Mouse (Mus musculus) cerebellum, adult 9-11 months (tissue): ENCODE measurements around the gene Slc5a4a.

Source experiments
- DNase-seq: peaks from one replicate; pipeline ENCODE4 v3.0.0; 2022

Slc5a4a gene

DNA sequence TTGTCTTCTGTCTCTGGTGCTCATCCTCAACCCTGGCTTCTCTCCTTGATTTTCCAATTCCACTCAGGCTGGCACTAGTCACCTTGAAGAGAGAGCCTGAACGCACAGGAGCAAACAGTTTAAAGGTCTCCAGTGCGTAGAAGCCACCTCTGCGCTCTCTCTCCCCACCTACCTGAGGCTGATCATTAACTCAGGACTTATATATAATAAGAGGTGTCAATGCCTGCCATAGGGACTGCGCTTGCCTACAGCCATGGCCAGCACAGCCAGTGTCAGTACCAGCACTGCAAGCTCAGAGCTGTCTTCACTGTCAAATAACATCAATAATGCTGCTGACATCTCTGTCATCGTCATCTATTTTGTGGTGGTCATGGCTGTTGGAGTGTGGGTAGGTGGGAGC lies at the start of gene Slc5a4a:
Slc5a4a (plus strand) TSS at position 174 of the 400 bp plus-strand sequence.
- DNase-seq = no peak

DNA sequence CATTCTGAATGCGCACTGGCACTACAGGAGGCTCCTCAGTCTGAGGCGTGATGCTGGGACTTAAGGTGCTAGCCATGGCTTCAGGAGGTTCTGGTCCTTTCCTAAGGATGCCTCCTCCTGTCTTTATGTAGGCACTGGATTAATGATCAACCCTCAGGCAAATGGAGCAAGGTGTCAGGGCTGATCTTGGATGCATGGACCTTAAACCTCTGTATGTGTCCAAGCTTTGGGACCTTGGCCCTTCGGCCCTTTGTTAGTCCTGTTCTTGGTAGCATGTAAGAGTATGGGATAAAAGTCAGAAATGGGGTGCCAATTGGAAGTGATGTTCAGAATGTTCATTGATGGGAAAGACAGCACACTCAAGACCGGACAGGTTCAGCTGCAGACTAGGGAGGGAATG lies 36.4 kb upstream of the Slc5a4a start, which contains the start of gene Slc5a4b:
Slc5a4b (minus strand) TSS at position 101 of the 400 bp plus-strand sequence.
- no peak for DNase-seq

DNA sequence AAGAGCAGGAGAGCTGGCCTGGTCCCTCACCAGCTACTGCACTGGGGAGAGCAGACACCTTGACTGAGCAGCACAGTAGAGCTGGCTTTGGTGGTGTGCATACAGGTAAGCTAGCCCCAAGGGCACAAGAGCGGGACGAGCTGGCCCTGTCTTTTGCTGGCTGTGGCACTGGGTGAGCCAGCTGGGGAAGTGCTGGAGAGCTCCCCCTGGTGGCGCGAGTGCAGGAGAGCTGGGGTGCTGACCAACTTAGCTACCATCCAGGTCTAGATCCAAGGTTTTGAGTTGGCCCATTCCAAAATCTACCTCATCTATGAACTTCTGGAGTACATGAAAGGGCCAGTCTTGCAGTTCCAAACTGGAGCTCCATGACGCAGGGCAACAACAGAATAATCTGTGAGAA lies 29.3 kb upstream of the Slc5a4a start:
- peak; percentile 14 for DNase-seq

DNA sequence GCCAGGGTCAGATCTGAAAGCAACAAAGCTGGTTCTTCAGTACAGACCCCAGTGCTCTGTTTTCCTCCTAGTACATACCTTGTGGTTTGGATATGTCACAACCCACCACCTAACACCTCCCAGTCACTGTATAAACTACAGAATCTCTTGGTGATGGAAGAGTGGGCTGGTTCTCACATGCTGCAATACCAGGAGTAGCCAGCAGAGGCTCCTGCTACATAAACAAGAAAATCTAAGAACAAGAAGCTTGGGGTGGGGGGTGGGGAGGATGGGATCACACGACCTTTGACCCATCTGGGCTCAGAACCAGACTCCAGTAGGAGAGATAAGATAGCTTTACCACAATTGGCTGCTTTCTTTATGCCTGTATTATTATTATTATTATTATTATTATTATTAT lies 28.5 kb upstream of the Slc5a4a start:
- no peak for DNase-seq

DNA sequence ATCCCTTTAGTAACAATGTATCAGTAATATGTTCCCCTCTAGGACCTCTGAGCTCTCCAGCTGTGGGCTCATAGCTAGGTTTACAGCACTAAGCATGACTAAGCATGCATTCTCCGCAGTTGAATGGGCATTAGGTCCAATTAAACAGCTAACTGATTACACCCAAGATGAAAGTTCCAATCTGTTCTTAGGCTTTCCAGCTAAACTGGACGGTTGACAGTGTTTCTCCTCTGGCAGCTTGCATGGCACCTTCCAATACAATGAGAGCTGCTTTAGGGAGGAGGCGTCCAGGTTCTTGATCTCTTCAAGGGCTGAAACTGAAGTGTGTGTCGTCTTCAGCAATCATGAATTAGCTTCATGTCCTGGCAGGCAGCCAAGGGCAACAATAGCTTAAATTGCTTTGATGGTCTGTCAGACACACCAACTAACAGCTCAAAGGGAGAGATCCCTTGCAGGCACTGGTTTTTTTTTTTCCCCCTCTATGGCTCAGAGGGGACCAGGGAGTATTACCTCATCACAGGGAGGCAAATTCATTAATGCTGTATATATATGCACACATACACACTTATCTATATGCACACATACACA lies 27.0 kb upstream of the Slc5a4a start:
- no peak for DNase-seq

DNA sequence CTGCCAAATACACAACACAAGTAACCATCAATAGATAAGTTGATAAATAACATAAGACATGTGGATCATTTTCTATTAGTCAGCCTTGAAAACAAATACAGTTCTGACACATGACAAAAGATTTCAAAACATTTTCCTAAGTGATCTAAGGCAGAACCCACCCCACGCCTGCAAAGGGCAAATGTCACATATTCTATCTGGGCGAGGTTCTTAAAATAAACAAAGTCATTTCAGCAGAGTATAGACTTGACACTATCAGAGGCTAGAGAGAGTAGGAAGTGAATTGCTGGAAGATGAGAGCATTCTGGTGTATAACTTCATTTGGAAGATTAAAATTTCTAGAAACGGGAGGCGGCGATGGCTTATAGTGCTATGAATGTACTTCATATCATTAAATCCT lies 25.8 kb upstream of the Slc5a4a start:
- no peak for DNase-seq

DNA sequence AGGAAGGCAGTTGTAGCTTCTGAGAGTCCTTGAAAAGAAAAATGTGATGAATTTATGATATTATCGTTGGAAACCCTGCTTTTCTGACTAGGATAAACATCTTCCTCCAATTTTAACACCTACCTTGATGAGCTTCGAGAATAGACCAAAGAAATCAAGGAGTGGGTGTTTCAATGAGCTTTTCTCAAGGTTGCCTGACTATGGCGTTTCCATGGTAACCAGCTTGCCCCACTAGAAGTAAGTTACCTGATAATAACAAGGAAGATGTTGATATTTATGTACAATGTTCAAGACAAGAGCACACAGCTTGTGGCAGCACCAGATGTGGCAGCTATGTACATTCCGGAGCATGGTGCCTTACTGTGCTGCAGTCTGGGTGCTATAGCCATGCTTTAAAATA lies 14.7 kb upstream of the Slc5a4a start:
- DNase-seq = no peak

DNA sequence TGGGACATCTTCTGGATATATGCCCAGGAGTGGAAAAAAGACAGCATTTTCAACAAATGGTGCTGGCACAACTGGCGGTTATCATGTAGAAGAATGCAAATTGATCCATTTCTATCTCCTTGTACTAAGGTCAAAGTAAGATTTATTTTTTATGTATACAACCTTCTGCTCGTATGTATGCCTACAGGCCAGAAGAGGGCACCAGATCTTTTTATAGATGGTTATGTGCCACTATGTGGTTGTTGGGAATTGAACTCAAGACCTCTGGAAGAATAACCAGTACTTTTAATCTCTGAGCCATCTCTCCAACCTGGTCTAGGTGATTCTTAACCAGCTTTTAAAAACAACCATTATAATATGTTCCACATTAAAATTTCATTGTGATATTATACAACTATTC lies 10.9 kb upstream of the Slc5a4a start:
- DNase-seq = no peak

DNA sequence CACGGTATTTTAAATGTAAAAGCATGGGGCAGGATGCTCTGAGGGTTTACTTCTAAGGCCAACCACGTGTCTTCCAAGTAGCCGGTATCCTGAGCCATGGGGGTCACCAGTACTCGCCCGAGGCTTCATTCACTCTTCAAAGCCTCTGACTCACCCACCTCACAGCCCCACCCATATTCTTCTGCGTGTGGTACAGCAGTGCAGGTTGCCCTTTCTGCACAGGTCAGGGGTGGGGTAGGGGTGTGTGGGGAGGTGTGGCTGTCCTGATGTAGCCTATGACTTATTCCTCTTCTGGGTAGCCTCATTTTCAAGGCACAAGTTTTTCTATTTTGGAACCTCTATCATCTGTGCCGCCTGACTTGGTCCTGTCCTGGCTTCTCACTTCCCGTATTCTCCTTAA lies 405 bp upstream of the Slc5a4a start:
- DNase-seq = no peak

DNA sequence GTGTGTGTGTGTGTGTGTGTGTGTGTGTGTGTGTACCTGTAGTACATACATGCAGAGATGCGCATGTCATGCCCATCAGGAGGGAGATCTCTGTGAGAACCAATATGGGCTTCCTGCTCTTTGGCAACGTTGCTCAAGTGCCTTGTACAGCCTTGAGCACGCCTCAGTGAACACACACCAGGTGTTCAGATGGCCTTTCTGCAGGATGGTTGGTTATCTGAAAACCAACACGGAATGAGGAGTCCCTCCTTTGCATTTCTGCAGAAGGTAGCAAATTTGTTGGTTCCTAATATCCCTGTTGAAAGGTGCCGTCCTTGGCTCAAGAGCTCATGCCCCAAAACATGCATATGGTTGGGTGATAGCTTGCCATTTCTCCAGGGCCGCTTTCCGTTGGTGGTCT lies 8.7 kb downstream of the Slc5a4a start:
- DNase-seq = no peak

DNA sequence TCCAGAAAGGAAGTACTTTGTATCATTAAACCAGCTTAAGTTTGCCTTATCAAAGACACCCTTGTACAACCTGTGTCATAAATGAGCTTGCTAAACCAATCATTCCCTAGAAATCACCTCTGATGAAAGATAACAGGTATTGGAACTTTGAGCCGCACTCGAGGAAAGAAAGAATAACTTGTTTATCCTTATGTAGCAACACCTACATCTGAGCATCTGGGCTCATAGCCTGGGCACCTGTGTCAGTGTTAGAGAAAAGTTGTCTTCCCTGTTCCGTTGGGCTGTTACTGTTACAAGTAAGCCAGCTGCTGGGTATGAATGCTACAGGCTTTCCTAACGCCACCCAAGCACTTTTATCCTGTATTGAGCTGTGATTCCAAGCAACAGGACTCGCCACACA lies 10.3 kb downstream of the Slc5a4a start:
- no peak for DNase-seq

DNA sequence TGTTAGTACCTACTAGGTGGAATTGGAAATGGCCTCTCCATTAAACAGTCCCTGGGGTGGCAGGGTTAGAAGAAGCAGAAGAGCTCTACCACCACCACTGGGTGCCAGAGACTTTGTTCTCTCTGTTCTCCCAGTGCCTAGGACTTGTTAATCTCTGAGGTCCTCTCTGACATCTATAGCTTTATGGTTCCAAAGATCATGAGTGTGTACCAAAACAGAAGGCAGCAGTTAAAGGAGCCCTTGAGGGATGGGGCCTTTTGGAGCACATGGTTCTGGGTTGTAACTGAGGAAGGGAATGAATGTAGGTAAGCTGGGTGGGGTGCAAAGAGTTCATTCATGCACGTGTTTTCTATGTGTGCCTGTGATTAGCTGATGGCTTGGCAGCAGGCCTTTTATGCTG lies 10.8 kb downstream of the Slc5a4a start:
- DNase-seq = no peak

DNA sequence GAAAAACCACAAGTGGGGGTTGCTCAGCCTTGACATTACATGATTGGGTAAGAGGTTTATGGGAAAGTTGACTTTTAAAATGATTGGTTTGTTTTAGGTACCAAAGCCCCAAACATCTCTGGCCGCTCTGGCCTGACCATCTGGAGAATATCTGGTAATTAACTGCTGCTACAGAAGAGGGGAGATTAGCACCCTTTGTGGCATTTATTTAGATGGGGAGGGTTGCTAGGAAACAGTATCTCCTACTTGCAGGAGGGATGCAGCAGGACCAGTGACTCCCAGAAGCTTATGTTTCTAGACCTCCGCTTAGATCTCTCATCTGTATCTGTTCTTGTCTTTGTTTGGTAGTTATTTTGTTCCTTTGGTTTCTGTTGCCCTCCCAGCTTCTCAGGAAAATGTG lies 27.6 kb downstream of the Slc5a4a start:
- DNase-seq = no peak

DNA sequence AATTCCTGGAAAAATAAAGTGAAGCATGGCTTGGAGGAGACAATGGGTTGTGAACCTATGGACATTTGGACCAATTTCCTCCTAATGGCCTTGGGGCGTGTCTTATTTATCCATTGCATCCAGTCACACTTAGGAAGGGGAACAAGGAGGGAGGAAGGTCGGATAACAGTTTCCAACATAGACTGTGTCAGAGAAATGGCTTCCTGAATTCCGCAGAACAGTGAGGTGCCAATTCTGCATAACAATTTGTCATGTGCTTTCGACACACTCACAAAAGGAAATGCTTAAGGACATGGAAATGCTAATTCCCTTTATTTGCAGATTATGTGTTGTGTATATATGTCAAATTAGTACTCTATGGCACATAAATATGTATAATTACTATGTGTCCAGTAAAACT lies 38.0 kb downstream of the Slc5a4a start:
- no peak for DNase-seq

DNA sequence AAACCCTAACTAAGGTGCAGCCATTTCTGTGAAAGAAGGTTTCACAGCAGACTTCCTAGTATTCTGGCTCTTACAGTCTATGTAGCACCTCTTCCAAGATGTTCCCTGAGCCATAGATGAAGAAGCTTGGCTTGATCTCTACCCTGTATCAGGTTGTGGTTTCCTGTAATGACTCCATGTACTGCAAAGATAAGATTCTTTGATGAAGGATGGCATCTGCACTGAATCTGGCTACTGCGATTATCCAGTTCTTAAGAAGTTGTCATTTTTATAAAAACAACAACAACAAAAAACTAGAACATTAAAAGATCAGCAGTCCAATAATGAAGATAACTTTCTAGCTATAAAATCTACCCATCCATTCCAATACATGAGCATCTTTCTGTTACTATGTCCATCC lies 40.8 kb downstream of the Slc5a4a start:
- DNase-seq = no peak

DNA sequence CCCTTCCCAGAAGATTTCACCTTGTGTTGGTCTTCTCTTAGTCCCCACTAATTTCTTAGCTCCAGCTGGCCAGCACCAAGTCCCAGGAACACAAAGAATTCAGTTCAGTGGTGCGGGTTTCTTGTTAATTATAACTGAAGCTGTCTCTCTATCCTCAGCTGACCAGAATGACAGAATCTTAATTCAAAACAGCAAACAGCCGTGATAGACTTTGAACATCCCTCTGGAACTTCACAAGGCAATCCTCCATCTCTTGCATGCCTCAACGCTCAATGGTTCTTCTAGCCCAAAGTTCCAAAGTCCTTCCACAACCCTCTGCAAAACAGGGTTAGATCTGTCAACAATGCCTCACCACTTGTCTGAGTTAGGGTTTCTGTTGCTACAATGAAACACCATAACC lies 54.2 kb downstream of the Slc5a4a start:
- no peak for DNase-seq

DNA sequence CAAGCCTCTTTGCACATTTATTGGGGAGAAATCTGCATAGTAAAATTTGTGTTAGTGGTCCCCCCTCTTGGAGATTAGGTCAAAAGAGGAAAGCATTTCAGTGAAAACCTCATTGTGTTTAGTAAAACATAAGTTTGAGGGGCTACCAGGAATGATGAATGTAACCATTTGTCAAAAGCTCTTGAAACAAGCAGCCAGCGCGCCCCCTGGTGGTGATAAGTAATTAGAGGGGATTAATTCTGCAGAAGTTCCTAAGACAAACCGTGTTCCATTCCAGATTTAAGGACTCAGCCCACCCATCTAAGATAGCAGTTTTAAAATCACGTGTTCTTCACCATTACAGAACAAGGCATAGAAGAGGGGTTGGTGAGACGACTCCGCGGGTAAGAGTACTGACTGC lies 54.7 kb downstream of the Slc5a4a start:
- DNase-seq = peak; percentile 49

DNA sequence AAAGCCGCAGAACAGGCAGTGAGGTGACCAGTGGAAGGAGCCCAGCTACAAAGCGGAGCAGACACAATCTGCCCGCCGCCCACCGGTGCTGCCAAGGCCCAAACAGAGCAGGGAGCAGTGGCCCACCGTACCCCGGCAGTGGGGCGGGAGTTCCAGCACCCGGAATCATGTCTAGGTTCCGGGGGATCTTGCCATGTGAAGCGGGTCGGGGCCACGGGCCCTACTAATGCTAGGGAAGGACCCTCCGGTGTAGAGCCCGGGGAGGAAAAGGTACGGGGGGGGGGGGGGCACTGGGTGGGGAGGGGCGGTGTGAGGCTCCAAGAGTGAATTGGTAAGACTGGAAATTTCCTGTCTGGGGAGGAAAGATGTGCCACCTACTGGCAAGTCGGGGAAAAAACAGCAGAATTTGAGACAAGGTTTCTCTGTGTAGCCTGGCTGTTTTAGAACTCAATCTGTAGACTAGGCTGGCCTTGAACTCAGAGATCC lies 56.6 kb downstream of the Slc5a4a start:
- DNase-seq = peak; percentile 35

DNA sequence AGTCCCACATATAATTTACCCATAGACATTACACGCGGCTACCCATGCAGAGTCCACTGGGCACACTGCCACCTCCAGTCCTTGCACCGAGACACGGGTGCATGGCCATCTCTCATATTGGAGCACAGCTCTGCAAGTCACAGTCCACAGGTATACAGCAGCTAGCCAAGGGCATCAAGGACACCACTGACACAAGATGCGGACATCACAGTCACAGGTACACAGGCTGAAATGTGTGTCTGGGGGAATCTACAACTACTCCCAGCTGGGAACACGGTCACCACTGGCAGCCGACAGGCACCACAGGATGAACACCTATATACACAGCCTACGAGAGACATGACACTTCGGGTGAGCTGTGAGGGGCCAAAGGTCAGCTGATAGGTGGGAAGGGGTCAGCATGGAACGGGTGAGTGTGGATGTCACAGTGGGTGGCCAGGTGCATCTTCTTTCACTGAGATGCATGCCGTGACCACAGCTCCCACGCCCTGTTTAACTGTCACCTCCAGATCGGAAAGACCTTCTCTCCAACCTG lies 60.1 kb downstream of the Slc5a4a start:
- no peak for DNase-seq

DNA sequence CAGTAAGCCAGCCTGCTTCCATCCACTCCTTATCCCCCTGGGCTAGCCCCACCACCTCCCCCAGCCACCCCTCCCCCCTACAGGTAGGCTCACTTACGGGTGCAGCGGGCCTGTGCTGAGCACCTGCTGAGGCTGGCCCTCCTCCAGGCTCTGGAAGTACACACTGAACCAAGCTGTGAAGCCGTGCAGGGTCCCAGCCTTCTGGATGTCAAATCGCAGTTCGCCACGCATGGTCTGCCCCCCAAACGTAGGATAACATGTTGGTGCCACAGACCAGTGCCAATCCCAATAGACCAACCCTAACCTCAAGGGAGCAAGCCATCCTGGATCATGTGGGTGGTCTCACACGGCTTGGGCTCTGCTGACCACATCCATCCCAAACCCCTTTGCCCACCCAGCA lies 62.0 kb downstream of the Slc5a4a start:
- DNase-seq = no peak

DNA sequence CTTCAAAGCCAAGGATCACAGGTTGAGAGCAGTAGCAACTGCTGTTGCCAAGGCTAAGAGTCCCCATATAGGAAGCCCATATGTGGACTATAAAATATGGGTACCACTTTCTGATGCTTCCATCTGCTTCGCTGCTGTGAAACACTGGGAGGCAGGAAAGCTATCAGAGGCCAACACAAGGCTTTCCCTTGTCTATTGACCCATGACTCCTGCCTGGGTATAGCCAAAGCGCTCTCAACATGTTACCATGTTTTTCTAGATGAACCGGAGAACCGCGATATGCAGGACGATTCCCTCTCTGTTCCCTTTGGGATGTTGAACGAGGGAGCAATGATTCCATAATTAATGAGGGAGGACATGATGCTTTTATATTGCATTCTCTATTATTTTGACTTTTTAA lies 63.6 kb downstream of the Slc5a4a start:
- no peak for DNase-seq

DNA sequence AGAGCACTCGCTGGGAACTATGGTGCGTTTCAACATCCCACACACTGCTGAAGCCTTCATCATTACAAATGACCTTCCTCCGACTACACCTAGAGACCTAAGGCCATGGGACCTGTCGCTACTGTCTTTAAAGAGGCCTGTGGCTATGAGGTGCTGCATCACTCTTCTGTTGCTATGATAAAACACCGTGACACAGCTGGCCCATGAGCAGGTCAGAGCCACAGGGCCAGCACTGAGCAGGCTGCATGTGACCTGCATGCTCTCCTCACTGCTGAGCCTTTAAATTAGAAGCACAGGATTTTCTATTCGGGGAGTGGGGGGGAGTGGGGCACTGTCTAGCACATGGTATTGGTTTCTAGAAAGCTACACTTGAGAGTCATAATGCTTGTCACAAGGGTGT lies 64.9 kb downstream of the Slc5a4a start:
- DNase-seq = no peak

DNA sequence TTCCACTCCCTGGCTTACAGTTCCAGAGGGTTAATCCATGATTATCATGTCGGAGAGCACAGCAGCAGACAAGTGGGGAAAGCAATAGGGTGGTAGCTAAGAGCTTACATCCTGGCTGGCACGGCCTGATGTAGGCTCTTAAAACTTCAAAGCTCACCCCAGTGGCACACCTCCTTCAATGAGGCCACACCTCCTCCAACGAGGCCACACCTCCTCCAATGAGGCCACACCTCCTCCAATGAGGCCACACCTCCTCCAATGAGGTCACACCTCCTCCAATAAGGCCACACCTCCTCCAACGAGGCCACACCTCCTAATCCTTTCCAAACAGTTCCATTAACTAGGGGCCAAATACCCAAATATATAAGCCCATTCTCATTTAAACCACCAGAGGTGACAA lies 66.9 kb downstream of the Slc5a4a start:
- DNase-seq = no peak

DNA sequence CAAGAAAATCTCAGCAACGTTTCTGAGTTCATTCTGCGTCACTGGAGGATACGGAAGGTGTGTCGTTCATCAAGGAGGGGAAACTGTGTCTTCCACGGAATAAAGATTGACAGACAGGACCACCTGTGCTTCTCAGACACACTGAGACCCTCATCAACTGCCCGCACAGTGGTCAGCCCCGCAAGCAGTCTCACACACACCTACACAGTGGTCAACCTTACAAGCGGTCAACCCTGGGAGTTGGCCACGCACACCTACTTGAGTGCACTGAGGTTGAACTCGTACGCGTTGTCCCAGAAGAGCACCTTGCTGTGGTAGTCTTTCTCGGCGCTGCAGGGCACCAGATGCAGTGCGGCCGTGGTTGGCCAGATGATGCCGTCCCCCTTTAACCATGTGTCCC lies 69.8 kb downstream of the Slc5a4a start:
- no peak for DNase-seq

DNA sequence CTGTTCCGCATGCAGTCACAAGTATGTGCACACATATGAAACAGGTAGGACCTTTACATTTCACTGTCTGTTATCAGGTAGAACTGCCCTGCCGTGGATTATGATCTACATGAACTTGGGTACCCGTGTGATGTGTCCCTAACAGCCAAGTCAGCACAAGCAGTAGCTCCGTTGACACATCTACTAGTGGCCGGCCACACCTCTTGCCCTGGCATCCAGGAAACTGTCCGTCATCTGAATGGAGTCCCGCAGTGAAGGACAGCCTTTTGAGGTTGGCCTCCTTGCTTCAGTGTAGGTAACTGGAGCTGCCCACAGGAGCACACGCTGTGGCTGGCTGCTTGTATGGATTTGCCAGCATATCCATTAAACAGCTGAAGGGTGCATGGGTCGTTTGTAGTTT lies 71.0 kb downstream of the Slc5a4a start:
- no peak for DNase-seq
